Mouse (Mus musculus): ENCODE results near the gene Setdb1.
A peak's percentile ranks its signal among the peaks of the same experiment; 100 is the strongest.

Gene Setdb1

GRCm38 (mm10) chr3:95290156-95290555 lies 66.8 kb downstream of the Setdb1 start:
- no peak for DNase-seq

GRCm38 (mm10) chr3:95289419-95289818 lies 67.6 kb downstream of the Setdb1 start:
- DNase-seq, result peak; percentile 82

GRCm38 (mm10) chr3:95287541-95287940 lies 69.5 kb downstream of the Setdb1 start:
- no peak for DNase-seq

GRCm38 (mm10) chr3:95286510-95286909 lies 70.5 kb downstream of the Setdb1 start:
- DNase-seq, result no peak

- DNase-seq, result no peak
These were observed 71.0 kb downstream of the Setdb1 start for GRCm38 (mm10) chr3:95286011-95286410.

GRCm38 (mm10) chr3:95285390-95285789 lies 71.6 kb downstream of the Setdb1 start:
- no peak for DNase-seq

GRCm38 (mm10) chr3:95284501-95285281 lies 72.3 kb downstream of the Setdb1 start:
- no peak for DNase-seq

- DNase-seq, result no peak
These were observed 72.9 kb downstream of the Setdb1 start for GRCm38 (mm10) chr3:95284062-95284461.

- DNase-seq, result no peak
These were observed 73.4 kb downstream of the Setdb1 start for GRCm38 (mm10) chr3:95283589-95283941.

- peak; percentile 79 to 83 for DNase-seq
These were observed 74.0 kb downstream of the Setdb1 start for GRCm38 (mm10) chr3:95282865-95283588.

- DNase-seq, result peak in 1 of 2 experiments; percentile 53
These were observed 74.6 kb downstream of the Setdb1 start for GRCm38 (mm10) chr3:95282381-95282864.

- DNase-seq, result peak; percentile 98 to 100
These were observed 75.5 kb downstream of the Setdb1 start, which contains the start of the genes Mindy1 and Prune1 for GRCm38 (mm10) chr3:95281216-95282126. Mindy1 (plus strand) TSS chr3:95281345. Prune1 (minus strand) TSS chr3:95282076.

- DNase-seq, result peak; percentile 33 to 44
These were observed 76.3 kb downstream of the Setdb1 start for GRCm38 (mm10) chr3:95280747-95281146.

- DNase-seq, result peak; percentile 31 to 39
These were observed 79.9 kb downstream of the Setdb1 start for GRCm38 (mm10) chr3:95277149-95277551.

- no peak for DNase-seq
These were observed 80.5 kb downstream of the Setdb1 start for GRCm38 (mm10) chr3:95276428-95276934.

- DNase-seq, result no peak
These were observed 81.8 kb downstream of the Setdb1 start for GRCm38 (mm10) chr3:95275161-95275560.

- no peak for DNase-seq
These were observed 82.5 kb downstream of the Setdb1 start for GRCm38 (mm10) chr3:95274453-95274852.
